Mouse (Mus musculus): ENCODE data around the gene Oxct1. TPM values are rescaled to one million over a fixed set of nuclear protein-coding genes. Genes with fewer than 3 reads are reported as not detected.
A peak's percentile ranks its signal among the peaks of the same experiment; 100 is the strongest.

The Oxct1 gene
- polyA plus RNA-seq, 1 experiment, result 173 TPM

DNA sequence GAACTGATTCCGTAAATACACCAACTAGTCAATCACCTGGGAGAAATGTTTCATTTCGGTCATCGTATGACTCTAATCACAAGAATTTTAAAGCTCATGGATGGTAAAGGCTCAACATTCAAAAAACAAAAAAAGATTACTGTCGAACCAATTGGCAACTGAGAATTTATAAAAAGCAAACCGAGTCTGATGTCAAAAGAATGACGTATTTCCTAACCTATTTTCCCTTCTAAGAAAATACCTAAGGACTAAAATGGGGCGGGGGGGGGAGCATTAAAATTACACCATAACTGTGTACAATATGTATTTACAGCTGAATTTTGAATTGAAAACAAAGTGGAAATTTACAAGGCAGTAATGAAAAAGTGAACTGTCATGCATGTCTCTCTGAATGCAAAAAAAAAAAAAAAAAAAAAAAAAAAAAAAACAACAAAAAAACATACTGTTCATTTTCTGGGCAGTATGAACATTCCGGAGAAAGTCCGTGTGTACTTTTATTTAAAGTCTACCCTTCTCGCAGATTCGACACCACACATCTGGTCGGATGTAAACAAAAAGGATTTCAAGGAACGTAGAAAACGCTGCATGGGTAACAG lies 31.2 kb upstream of the Oxct1 start:
- H3K27me3 ChIP-seq (ENCODE audit: control insufficient read depth, insufficient read depth, low read length), result no peaks in the 10 kb centered on the region
- WGBS, result 11% methylated on average over 14 of the region's 14 CpGs
- peak overlapping the region; percentile 76 for H3K27ac ChIP-seq (ENCODE audit: insufficient read depth, low read length)
- H3K4me1 ChIP-seq (ENCODE audit: control insufficient read depth, insufficient read depth, low read length), result no peaks in the 10 kb centered on the region
- DNase-seq, result peak in 1 of 2 experiments; percentile 13
- peak overlapping the region; percentile 73 for H3K4me3 ChIP-seq (replicated peaks; ENCODE audit: insufficient read depth, low read depth, low read length)
- TF ChIP-seq POLR2A (IDR thresholded peaks at IDR 0.05; ENCODE audit: borderline replicate concordance, insufficient read depth, low read length), result no peak
- TF ChIP-seq CTCF (IDR thresholded peaks at IDR 0.05; ENCODE audit: borderline replicate concordance, insufficient read depth, low read depth, low read length), result no peak

DNA sequence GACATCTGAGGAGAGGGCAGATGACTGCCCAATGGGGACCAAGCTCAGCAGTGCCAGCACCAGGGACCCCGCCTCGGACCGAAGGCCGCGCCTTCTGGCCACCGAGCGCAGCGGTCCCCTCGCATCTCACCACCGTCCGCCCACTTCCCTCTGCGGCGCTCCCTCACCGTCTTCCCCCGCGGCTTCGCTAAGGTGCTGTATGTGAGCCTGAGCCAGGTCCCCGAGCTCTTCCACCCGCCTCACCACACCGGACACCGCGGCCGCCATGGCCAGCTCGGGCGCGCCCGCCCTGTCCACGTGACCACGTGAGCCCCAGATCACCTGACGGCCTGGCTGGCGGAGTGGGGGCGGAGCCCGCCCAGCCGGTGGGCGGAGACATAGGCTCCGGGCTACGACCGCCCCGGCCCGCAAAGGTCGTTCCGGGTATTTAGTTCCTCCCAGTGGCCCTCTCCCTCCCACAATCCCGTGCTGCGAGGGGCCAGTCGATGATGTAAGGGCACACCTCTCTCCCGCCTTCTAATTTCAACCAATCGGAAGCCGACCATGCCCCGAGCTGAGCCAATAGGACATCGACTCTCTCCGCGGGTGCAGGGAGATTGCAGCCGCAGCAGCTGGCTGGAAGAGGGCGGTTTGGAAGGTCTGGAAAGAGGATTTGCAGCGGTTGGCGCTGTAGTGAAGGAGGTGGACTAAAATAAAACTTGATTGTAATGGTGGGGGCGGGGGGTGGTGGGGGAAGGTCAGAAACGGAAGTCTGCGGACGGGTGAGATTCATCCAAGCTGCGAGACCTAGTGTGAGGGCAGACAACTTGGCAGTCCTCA lies 30.5 kb upstream of the Oxct1 start, which contains the start of gene AW549877:
Gene AW549877, minus strand, starts transcription at position 297 of the 819 bp plus-strand sequence.
- peak; percentile 98 to 100 for DNase-seq
- Histone ChIP-seq H3K27ac (ENCODE audit: insufficient read depth, low read length) (peak within 1 kb of the TSS; percentile 87), H3K27me3 (ENCODE audit: control insufficient read depth, insufficient read depth, low read length) (no peaks in the 10 kb centered on the region), H3K4me3 (replicated peaks; ENCODE audit: insufficient read depth, low read depth, low read length) (peak within 1 kb of the TSS; percentile 75), H3K4me1 (ENCODE audit: control insufficient read depth, insufficient read depth, low read length) (no peaks in the 10 kb centered on the region)
- WGBS, result under 1% methylated on average over 61 of the region's 61 CpGs
- TF ChIP-seq POLR2A (IDR thresholded peaks at IDR 0.05; ENCODE audit: borderline replicate concordance, insufficient read depth, low read length), result peak; percentile 83
- no peak for TF ChIP-seq CTCF (IDR thresholded peaks at IDR 0.05; ENCODE audit: borderline replicate concordance, insufficient read depth, low read depth, low read length)

GRCm38 (mm10) chr15:3996267-3997010 lies 29.7 kb upstream of the Oxct1 start:
- WGBS, result 18% methylated on average over 14 of the region's 14 CpGs
- Histone ChIP-seq H3K4me3 (replicated peaks; ENCODE audit: insufficient read depth, low read depth, low read length) (peak overlapping the region; percentile 75), H3K4me1 (ENCODE audit: control insufficient read depth, insufficient read depth, low read length) (no peaks in the 10 kb centered on the region), H3K27me3 (ENCODE audit: control insufficient read depth, insufficient read depth, low read length) (no peaks in the 10 kb centered on the region), H3K27ac (ENCODE audit: insufficient read depth, low read length) (peak overlapping the region; percentile 87)
- DNase-seq, result no peak
- TF ChIP-seq POLR2A (IDR thresholded peaks at IDR 0.05; ENCODE audit: borderline replicate concordance, insufficient read depth, low read length) (no peak), CTCF (IDR thresholded peaks at IDR 0.05; ENCODE audit: borderline replicate concordance, insufficient read depth, low read depth, low read length) (no peak)

- H3K4me1 ChIP-seq (ENCODE audit: control insufficient read depth, insufficient read depth, low read length), result no peaks in the 10 kb centered on the region
- H3K4me3 ChIP-seq (replicated peaks; ENCODE audit: insufficient read depth, low read depth, low read length), result no peak overlapping the region
- WGBS, result 64% methylated on average over 2 of the region's 2 CpGs
- H3K27ac ChIP-seq (ENCODE audit: insufficient read depth, low read length), result no peak overlapping the region
- TF ChIP-seq POLR2A (IDR thresholded peaks at IDR 0.05; ENCODE audit: borderline replicate concordance, insufficient read depth, low read length) (no peak), CTCF (IDR thresholded peaks at IDR 0.05; ENCODE audit: borderline replicate concordance, insufficient read depth, low read depth, low read length) (no peak)
- no peak for DNase-seq
- H3K27me3 ChIP-seq (ENCODE audit: control insufficient read depth, insufficient read depth, low read length), result no peaks in the 10 kb centered on the region
Observed at GRCm38 (mm10) chr15:3999144-3999543, 27.0 kb upstream of the Oxct1 start.

DNA sequence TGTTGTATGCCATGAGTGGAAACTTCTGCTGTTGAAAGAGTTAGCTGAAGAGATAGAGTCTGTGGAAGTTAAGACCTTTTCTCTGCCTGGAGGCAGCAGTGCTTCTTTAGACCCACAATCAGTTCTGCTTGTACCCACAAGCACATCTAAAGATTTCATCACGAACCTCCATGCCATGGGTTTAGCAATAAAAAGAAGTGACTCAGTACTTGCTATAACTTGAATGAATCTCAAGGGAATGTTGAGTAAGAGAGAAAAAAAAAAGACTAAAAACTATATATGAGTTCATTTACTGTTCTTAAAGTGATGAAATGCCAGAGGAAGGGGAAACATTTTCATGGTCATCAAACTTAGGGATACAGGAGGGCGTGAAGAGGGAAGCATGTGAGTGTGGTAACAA lies 25.6 kb upstream of the Oxct1 start:
- DNase-seq, result no peak
- H3K4me1 ChIP-seq (ENCODE audit: control insufficient read depth, insufficient read depth, low read length), result no peaks in the 10 kb centered on the region
- TF ChIP-seq POLR2A (IDR thresholded peaks at IDR 0.05; ENCODE audit: borderline replicate concordance, insufficient read depth, low read length), result no peak
- TF ChIP-seq CTCF (IDR thresholded peaks at IDR 0.05; ENCODE audit: borderline replicate concordance, insufficient read depth, low read depth, low read length), result no peak
- no peak overlapping the region for H3K4me3 ChIP-seq (replicated peaks; ENCODE audit: insufficient read depth, low read depth, low read length)
- no peaks in the 10 kb centered on the region for H3K27me3 ChIP-seq (ENCODE audit: control insufficient read depth, insufficient read depth, low read length)
- 89% methylated on average over 2 of the region's 2 CpGs for WGBS
- H3K27ac ChIP-seq (ENCODE audit: insufficient read depth, low read length), result no peak overlapping the region

GRCm38 (mm10) chr15:4013873-4014272 lies 12.3 kb upstream of the Oxct1 start:
- Histone ChIP-seq H3K4me3 (replicated peaks; ENCODE audit: insufficient read depth, low read depth, low read length) (no peak overlapping the region), H3K27ac (ENCODE audit: insufficient read depth, low read length) (no peak overlapping the region), H3K4me1 (ENCODE audit: control insufficient read depth, insufficient read depth, low read length) (no peaks in the 10 kb centered on the region), H3K27me3 (ENCODE audit: control insufficient read depth, insufficient read depth, low read length) (no peaks in the 10 kb centered on the region)
- TF ChIP-seq CTCF (IDR thresholded peaks at IDR 0.05; ENCODE audit: borderline replicate concordance, insufficient read depth, low read depth, low read length) (no peak), POLR2A (IDR thresholded peaks at IDR 0.05; ENCODE audit: borderline replicate concordance, insufficient read depth, low read length) (no peak)
- 74% methylated on average over 2 of the region's 2 CpGs for WGBS
- no peak for DNase-seq

DNA sequence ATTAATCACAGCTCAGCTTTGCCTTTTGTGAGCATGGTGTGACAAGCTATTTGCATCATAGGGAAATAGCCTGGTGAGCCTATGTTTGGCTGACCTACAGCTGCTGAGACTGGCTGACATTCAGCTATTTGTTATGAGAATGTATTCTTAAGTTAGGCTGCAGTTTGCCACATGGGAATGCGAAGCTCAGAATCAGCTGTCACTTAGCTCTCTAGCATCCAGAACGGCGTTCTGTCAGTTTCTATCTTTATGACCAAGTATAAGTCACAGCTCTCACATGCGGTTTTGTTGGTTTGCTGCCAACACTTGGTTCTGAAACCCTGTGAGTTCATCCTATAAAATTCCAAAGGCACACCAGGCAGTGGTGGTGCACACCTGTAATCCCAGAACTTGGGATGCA lies 5.5 kb upstream of the Oxct1 start:
- no peak for TF ChIP-seq CTCF (IDR thresholded peaks at IDR 0.05; ENCODE audit: borderline replicate concordance, insufficient read depth, low read depth, low read length)
- no peak for TF ChIP-seq POLR2A (IDR thresholded peaks at IDR 0.05; ENCODE audit: borderline replicate concordance, insufficient read depth, low read length)
- no peak overlapping the region for H3K27ac ChIP-seq (ENCODE audit: insufficient read depth, low read length)
- H3K27me3 ChIP-seq (ENCODE audit: control insufficient read depth, insufficient read depth, low read length), result no peaks in the 10 kb centered on the region
- peaks cover 3% of the 10 kb centered on the region; the same call in 1 of the 2 replicates for H3K4me1 ChIP-seq (ENCODE audit: control insufficient read depth, insufficient read depth, low read length)
- WGBS, result 31% methylated on average over 4 of the region's 4 CpGs
- no peak for DNase-seq
- no peak overlapping the region for H3K4me3 ChIP-seq (replicated peaks; ENCODE audit: insufficient read depth, low read depth, low read length)

All from cerebellum, adult 2 months (tissue).